Mouse (Mus musculus): Measurements from ENCODE around the gene Slc2a6. TPM values are rescaled to one million over a fixed set of nuclear protein-coding genes. Genes with fewer than 3 reads are reported as not detected.

Gene Slc2a6
- polyA plus RNA-seq (2017; shearing (Covaris generic)) = 1.2 TPM

GRCm38 (mm10) chr2:27027618-27028436 lies at the start of gene Slc2a6:
Slc2a6 (minus strand) TSS chr2:27027998.

DNA sequence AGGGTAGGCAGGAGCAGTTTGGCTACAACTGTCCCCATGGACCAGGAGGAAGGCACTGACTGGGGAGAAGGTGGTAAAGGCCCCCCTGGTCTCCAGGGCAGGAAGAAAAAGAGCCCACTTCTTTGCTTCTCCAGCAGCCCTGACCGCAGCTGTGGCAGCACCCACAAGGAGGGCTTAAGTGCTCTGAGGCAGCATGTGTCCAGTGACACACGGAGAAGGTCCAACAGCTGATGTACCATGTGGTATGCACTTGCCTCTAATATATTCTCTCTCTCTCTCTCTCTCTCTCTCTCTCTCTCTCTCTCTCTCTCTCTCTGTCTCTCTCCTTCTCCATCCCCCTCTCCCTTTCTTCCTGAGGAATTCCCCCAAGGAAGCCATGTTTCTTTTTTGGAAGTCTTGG lies 44.2 kb upstream of the Slc2a6 start, which contains the start of gene Mymk:
Mymk (minus strand) TSS at position 202 of the 400 bp plus-strand sequence.

GRCm38 (mm10) chr2:27009714-27010244 lies 18.0 kb downstream of the Slc2a6 start, which contains the start of gene Cacfd1:
Cacfd1 (plus strand) TSS chr2:27009926.

DNA sequence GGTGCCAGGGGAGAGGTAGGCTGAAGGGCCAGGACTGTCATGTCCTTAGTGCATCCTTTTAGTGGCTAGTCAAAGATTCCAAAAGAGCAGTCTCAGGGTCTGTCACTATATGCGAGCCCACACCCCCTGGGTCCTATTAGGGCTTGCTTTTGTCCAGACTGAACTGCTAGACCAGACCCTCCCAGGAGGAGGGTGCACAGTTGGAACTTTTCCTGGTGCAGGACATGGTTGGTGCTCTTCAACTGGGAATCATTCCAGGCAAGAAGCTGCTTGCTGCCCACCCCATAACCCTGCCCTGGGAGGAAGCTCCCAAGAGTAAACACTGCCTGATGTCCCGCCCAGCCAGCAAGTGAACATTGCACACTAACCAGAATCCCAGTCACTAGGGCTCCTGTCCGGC lies 54.7 kb downstream of the Slc2a6 start, which contains the start of gene Adamts13:
Adamts13 (plus strand) TSS at position 301 of the 400 bp plus-strand sequence.

Other genes starting within 250 kb of the Slc2a6 start
- not detected for gene Abo, start 163.0 kb downstream of the Slc2a6 start, polyA plus RNA-seq (2017; shearing (Covaris generic))
- 29.1 TPM for gene Surf6, start 125.1 kb downstream of the Slc2a6 start, polyA plus RNA-seq (2017; shearing (Covaris generic))
- gene Med22, start 117.3 kb downstream of the Slc2a6 start, polyA plus RNA-seq (2017; shearing (Covaris generic)) = 22.3 TPM
- 311 TPM for gene Rpl7a, start 117.2 kb downstream of the Slc2a6 start, polyA plus RNA-seq (2017; shearing (Covaris generic))
- 69.1 TPM for gene Surf2, start 111.6 kb downstream of the Slc2a6 start, polyA plus RNA-seq (2017; shearing (Covaris generic))
- gene Surf1, start 111.5 kb downstream of the Slc2a6 start, polyA plus RNA-seq (2017; shearing (Covaris generic)) = 89.0 TPM
- 145 TPM for gene Surf4, start 94.1 kb downstream of the Slc2a6 start, polyA plus RNA-seq (2017; shearing (Covaris generic))
- gene Stkld1, start 94.0 kb downstream of the Slc2a6 start, polyA plus RNA-seq (2017; shearing (Covaris generic)) = not detected
- 42.0 TPM for gene Rexo4, start 63.6 kb downstream of the Slc2a6 start, polyA plus RNA-seq (2017; shearing (Covaris generic))
- gene Adamts13, start 54.6 kb downstream of the Slc2a6 start, polyA plus RNA-seq (2017; shearing (Covaris generic)) = 0.29 TPM
- 22.3 TPM for gene Cacfd1, start 18.1 kb downstream of the Slc2a6 start, polyA plus RNA-seq (2017; shearing (Covaris generic))
- gene Mymk, start 44.2 kb upstream of the Slc2a6 start, polyA plus RNA-seq (2017; shearing (Covaris generic)) = not detected
- not detected for gene Adamtsl2, start 51.4 kb upstream of the Slc2a6 start, polyA plus RNA-seq (2017; shearing (Covaris generic))
- not detected for gene Fam163b, start 114.5 kb upstream of the Slc2a6 start, polyA plus RNA-seq (2017; shearing (Covaris generic))
- gene Dbh, start 137.2 kb upstream of the Slc2a6 start, polyA plus RNA-seq (2017; shearing (Covaris generic)) = not detected
- 1.00 TPM for gene Sardh, start 220.3 kb upstream of the Slc2a6 start, polyA plus RNA-seq (2017; shearing (Covaris generic))

Measured in effector memory CD4-positive, alpha-beta T cell, adult 7 months (primary cell).